Mouse (Mus musculus) heart, adult 2 months (tissue): ENCODE measurements at regions not wholly inside any gene's neighbourhood (a gene's known extent, or its start where the extent isn't known, plus 50 kb on each side); places are given as distances from the start of the nearest gene placed in this dataset.

Source experiments
- CTCF ChIP-seq: fragments of 200-600 bp; IDR thresholded peaks from 2 replicates; pipeline ENCODE4 v1.8.1; 2022; ENCODE audit warnings: antibody characterized with exemption, mild to moderate bottlenecking, moderate library complexity
- EP300 ChIP-seq: fragments of 200-500 bp; IDR thresholded peaks from 2 replicates; pipeline ENCODE4 v1.6.1; 2011; ENCODE audit warnings: low read depth, low read length, control low read depth; ENCODE audit not compliant: insufficient read depth
- POLR2A ChIP-seq: fragments of 200-500 bp; IDR thresholded peaks from 2 replicates; pipeline ENCODE4 v1.6.1; 2011; ENCODE audit warnings: mild to moderate bottlenecking, low read depth, low read length, control low read depth; ENCODE audit not compliant: insufficient read depth

DNA sequence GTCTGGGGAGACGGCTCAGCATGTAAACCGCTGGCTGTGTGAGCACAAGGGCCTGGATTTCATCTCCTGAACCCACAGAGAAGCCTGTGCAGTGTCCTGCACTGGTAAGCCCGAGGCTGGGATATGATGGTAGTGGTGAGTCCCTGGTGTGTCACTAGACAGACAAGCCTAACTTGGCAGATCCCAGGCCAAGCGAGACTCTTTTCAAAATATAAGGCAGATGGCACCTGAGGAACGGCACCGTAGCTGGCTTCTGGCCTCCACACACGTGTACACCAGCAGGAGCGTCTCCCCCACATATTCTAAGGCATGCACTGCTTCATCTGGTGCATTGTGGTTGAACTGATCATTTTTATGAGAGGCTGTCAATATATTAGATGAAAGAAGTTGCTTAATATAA, 202.6 kb downstream of the Slc30a10 start:
- no peak for TF ChIP-seq EP300
- no peak for TF ChIP-seq POLR2A
- TF ChIP-seq CTCF, result no peak
